Mouse (Mus musculus) stomach, postnatal 0 days (tissue): ENCODE data around the gene Ppm1m. TPM values are rescaled to one million over a fixed set of nuclear protein-coding genes. Genes with fewer than 3 reads are reported as not detected.

ENCODE experiments used
- ATAC-seq: fragments of 200-750 bp; cut with Nextera tagmentation; 2 replicates; pipeline ENCODE4 v1.8.0; 2017; ENCODE audit not compliant: low FRiP score, low TSS enrichment
- DNase-seq: peaks from one replicate; pipeline ENCODE4 v3.0.0-alpha.2; 2016; ENCODE audit warnings: low spot score
- H3K27ac ChIP-seq: fragments of 300-500 bp; sonication (generic); replicated peaks from 2 replicates; pipeline ENCODE4 v1.5.1; 2014; ENCODE audit warnings: mild to moderate bottlenecking, control low read depth
- H3K27me3 ChIP-seq: fragments of 300-500 bp; sonication (generic); 2 replicates; pipeline ENCODE4 v1.6.1; 2014; ENCODE audit warnings: low read length; ENCODE audit not compliant: control insufficient read depth, insufficient read depth
- H3K36me3 ChIP-seq: fragments of 300-500 bp; sonication (generic); 2 replicates; pipeline ENCODE4 v1.6.1; 2014; ENCODE audit warnings: low read length, mixed read lengths; ENCODE audit not compliant: control insufficient read depth, insufficient read depth
- H3K4me1 ChIP-seq: fragments of 300-500 bp; sonication (generic); replicated peaks from 2 replicates; pipeline ENCODE4 v1.6.1; 2014; ENCODE audit warnings: antibody characterized with exemption; ENCODE audit not compliant: control insufficient read depth, insufficient read depth
- H3K4me2 ChIP-seq: fragments of 300-500 bp; sonication (generic); replicated peaks from 2 replicates; pipeline ENCODE4 v1.6.1; 2014; ENCODE audit warnings: low read depth, mild to moderate bottlenecking, control low read depth, moderate library complexity
- H3K4me3 ChIP-seq: fragments of 300-500 bp; sonication (generic); 2 replicates; pipeline ENCODE4 v1.5.1; 2014; ENCODE audit warnings: low read depth, low read length, control low read depth
- H3K9ac ChIP-seq: fragments of 300-500 bp; sonication (generic); 2 replicates; pipeline ENCODE4 v1.6.1; 2014; ENCODE audit warnings: mild to moderate bottlenecking, low read length, control low read depth, mixed read lengths
- H3K9me3 ChIP-seq: fragments of 300-500 bp; sonication (generic); 2 replicates; pipeline ENCODE4 v1.6.1; 2016; ENCODE audit warnings: low read length; ENCODE audit not compliant: control insufficient read depth
- CTCF ChIP-seq: IDR thresholded peaks from 2 replicates; pipeline ENCODE4 v1.5.1; 2016; ENCODE audit warnings: antibody characterized with exemption, low read depth, mild to moderate bottlenecking, moderate library complexity
- EP300 ChIP-seq: optimal IDR thresholded peaks from 2 replicates; pipeline ENCODE3; 2016; ENCODE audit warnings: antibody characterized with exemption
- WGBS: fragments of 180-500 bp; shearing (Covaris S2); extraction: QIAGEN DNeasy Blood & Tissue Kit; methylation state at CpG from one replicate; pipeline ENCODE4 v1.1.7; 2014; 5-methylcytosine and 5-hydroxymethylcytosine counted together
- polyA plus RNA-seq: library from polyadenylated mRNA; unstranded; fragments of >200 nt; fragmentation: Nextera tagmentation; extraction: Ambion mirVana; gene quantifications from 2 replicates; pipeline ENCODE4 v1.2.1, GENCODE M21; 2015

Ppm1m gene
- polyA plus RNA-seq, 1 experiment from 2014 or later, result 15.2 TPM

GRCm38 (mm10) chr9:106225469-106226150 lies 26.1 kb upstream of the Ppm1m start:
- Histone ChIP-seq H3K27me3 (no peaks in the 10 kb centered on the region), H3K36me3 (no peaks in the 10 kb centered on the region), H3K4me2 (peak overlapping the region; percentile 59), H3K9me3 (no peaks in the 10 kb centered on the region), H3K9ac (peak overlapping the region; percentile 52), H3K4me1 (0 out of 2 replicates have a peak, but pooled peaks cover 4% of the 10 kb centered on the region), H3K4me3 (peak overlapping the region; percentile 29), H3K27ac (peak overlapping the region; percentile 70; the same call in 1 of the 2 replicates)
- DNase-seq (no peak), ATAC-seq (no peak)
- TF ChIP-seq CTCF (no peak), EP300 (no peak)
- WGBS, result 63% methylated on average over 24 of the region's 24 CpGs

GRCm38 (mm10) chr9:106222994-106223393 lies 23.4 kb upstream of the Ppm1m start:
- H3K27me3 ChIP-seq, result no peaks in the 10 kb centered on the region
- no peak overlapping the region for H3K27ac ChIP-seq
- H3K36me3 ChIP-seq, result no peaks in the 10 kb centered on the region
- TF ChIP-seq CTCF (no peak), EP300 (no peak)
- H3K4me2 ChIP-seq, result no peak overlapping the region
- ATAC-seq, result no peak
- H3K4me1 ChIP-seq, result 0 out of 2 replicates have a peak, but pooled peaks cover 4% of the 10 kb centered on the region
- 87% methylated on average over 4 of the region's 4 CpGs for WGBS
- H3K9me3 ChIP-seq, result no peaks in the 10 kb centered on the region
- no peak for DNase-seq
- H3K9ac ChIP-seq, result no peak overlapping the region
- H3K4me3 ChIP-seq, result no peak overlapping the region

GRCm38 (mm10) chr9:106222261-106222851 lies 22.8 kb upstream of the Ppm1m start, which contains the start of gene Tlr9:
TSS of gene Tlr9 (plus strand) at chr9:106222598.
- 63% methylated on average over 4 of the region's 4 CpGs for WGBS
- Histone ChIP-seq H3K4me1 (0 out of 2 replicates have a peak, but pooled peaks cover 4% of the 10 kb centered on the region), H3K9ac (no peak within 1 kb of the TSS), H3K4me2 (no peak within 1 kb of the TSS), H3K36me3 (no peaks in the 10 kb centered on the region), H3K9me3 (no peaks in the 10 kb centered on the region), H3K4me3 (no peak within 1 kb of the TSS), H3K27me3 (no peaks in the 10 kb centered on the region), H3K27ac (no peak within 1 kb of the TSS)
- no peak for DNase-seq
- TF ChIP-seq EP300, result no peak
- no peak for TF ChIP-seq CTCF
- no peak for ATAC-seq

GRCm38 (mm10) chr9:106220894-106221523 lies 21.5 kb upstream of the Ppm1m start:
- H3K36me3 ChIP-seq, result no peaks in the 10 kb centered on the region
- DNase-seq, result no peak
- 61% methylated on average over 8 of the region's 8 CpGs for WGBS
- H3K27me3 ChIP-seq, result no peaks in the 10 kb centered on the region
- H3K4me1 ChIP-seq, result 0 out of 2 replicates have a peak, but pooled peaks cover 2% of the 10 kb centered on the region
- H3K4me3 ChIP-seq, result no peak overlapping the region
- H3K4me2 ChIP-seq, result no peak overlapping the region
- ATAC-seq, result no peak
- H3K27ac ChIP-seq, result no peak overlapping the region
- H3K9ac ChIP-seq, result no peak overlapping the region
- H3K9me3 ChIP-seq, result no peaks in the 10 kb centered on the region
- no peak for TF ChIP-seq EP300
- no peak for TF ChIP-seq CTCF

GRCm38 (mm10) chr9:106216971-106217370 lies 17.4 kb upstream of the Ppm1m start:
- DNase-seq (no peak), ATAC-seq (no peak)
- Histone ChIP-seq H3K27me3 (no peaks in the 10 kb centered on the region), H3K27ac (no peak overlapping the region), H3K36me3 (peaks cover 16% of the 10 kb centered on the region), H3K9me3 (no peaks in the 10 kb centered on the region), H3K9ac (no peak overlapping the region), H3K4me1 (no peaks in the 10 kb centered on the region), H3K4me2 (no peak overlapping the region), H3K4me3 (no peak overlapping the region)
- 86% methylated on average over 7 of the region's 7 CpGs for WGBS
- no peak for TF ChIP-seq CTCF
